Mouse (Mus musculus): ENCODE measurements around the gene Syde2.
A peak's percentile ranks its signal among the peaks of the same experiment; 100 is the strongest.
"Not testable (repeated sequence)": the region's sequence is repeated elsewhere in the genome, so short reads cannot be mapped to it uniquely, and the experiment has no call there.

Syde2 gene

DNA sequence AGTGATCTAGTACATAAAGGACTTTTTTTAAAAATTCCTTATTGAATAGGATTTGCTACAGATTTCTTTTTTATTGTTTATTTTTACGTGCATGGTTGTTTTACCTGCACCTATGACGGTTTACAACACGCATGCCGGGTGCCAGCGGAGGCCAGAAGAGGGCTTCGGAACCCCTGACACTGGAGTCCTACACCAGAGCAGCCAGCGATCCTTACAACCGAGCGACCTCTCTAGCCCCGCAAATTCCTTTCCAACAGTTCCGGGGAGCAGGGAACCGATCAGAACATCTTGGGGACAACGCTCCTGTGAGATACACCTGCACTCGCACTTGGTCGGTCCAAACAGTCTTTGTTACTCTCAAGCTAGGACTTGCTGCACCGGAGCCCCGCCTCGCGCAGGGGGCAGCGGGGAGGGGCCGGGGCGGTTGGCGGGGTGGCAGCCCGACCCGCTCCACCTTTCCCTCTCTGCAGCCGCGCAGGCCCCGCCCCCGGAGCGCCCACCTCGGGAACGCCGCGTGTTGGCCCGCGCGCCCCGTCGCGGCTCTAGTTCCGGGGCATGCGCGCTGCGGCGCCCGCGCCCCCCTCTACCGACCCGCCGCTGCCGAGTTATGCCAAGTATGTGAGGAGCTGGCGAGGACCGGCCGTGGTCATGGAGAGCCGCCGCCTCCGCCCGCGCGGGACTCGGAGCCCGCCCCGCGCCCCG, at the start of gene Syde2:
Syde2 (plus strand) TSS at position 603 of the 702 bp plus-strand sequence.
- DNase-seq (ENCODE audit: low read depth, low spot score): peak; percentile 43

DNA sequence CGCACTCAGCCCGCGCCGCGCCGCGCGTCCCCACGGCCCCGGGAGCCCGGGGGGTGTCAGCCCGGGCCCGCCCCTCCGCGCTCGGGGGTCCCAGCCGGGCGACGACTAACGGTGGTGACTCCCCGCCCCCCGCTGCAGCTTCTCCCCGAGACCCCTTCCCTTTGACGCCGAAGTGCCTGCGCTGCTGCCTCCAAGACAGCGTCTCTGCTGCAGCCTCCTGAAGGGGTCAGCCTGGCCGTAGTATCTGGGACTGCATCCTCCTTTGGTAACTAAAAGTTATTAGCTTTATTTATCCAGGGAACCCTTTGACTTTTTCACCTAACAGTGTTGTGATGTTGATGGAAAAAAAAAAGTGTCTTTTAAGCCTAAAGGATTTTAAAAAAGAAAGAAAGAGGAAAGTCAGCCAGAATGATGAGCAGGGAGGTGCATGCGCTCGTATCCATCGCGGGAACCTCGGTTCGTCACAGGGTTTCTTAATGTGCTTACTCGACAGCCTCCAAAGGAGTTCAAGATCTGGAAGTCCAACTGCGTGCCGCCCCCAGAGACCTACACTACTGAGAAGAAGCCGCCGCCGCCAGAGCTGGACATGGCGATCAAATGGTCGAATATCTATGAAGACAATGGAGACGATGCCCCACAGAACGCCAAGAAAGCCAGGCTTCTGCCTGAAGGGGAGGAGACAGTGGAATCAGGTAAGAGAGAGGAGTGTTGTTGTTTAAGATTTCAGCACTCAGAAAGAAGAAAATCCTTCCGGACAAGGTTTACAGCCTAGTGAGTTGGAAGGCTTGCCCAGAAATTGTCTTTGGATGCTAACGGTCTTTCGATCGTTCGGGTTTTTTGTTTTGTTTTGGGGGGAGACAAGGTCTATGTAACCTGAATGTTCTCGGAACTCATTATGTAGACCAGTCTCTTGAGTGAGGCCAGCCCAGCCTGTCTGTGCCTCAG, 49.0 kb upstream of the Syde2 start:
- no peak for DNase-seq (ENCODE audit: low read depth, low spot score)

DNA sequence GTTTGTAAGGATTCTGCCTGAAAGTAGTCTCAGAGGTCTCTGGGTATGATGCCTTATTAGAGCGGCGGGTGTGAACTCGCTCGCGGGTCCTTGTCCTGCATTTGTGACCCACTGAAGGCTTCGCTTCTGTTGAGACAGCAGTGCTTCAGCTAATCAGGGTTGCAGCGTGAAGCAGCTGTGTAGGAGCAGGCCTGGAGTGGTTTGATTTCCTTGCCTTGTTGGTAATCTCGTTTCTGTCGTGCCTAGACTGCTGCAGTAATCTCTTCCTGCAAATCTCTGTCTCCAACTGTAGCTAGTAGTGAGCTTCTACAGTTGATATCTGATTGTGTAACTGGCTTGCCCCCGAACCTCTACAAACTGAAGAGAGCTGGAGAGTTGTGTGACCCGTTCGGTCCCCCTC, 48.3 kb upstream of the Syde2 start:
- DNase-seq (ENCODE audit: low read depth, low spot score): no peak

DNA sequence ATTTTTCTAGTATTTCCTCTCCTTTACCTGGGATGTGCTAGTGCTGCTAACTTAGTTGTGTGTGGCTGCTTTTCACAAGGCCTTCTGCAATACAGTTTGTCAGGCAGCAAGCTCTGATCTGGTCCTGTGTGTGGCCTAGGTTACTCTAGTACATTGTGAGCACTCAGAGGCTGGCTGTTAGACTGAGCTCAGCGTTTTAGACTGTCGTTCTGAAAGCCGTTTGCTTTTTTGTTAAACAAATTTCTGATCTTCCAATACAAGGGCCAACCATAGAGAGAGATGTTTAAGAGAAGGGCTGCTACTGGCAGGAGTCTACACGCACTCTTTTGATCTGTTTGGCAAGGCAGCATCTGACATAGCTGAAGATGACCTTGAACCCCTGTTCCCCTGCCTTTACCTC, 47.7 kb upstream of the Syde2 start:
- DNase-seq (ENCODE audit: low read depth, low spot score): no peak

DNA sequence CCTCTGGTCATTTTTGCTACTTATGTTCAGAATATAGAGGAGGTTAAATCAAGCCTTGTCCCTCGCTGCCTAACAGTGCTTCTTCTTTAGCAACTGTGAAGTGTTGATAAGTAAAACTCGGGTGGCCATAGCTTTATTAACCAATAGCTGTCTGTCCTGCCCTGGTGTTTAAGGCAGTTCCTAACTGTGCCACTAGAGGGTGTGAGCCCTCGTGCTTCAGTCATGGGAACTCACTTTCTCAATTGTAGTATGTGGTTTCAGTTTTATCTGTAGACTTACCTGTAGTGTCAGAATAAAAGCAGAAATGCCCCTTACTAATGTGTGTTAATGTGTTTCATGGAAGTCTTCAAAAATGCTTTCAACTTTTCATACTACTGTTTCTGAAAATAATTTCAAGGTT, 45.7 kb upstream of the Syde2 start:
- peak; percentile 77 for DNase-seq (ENCODE audit: low read depth, low spot score)

DNA sequence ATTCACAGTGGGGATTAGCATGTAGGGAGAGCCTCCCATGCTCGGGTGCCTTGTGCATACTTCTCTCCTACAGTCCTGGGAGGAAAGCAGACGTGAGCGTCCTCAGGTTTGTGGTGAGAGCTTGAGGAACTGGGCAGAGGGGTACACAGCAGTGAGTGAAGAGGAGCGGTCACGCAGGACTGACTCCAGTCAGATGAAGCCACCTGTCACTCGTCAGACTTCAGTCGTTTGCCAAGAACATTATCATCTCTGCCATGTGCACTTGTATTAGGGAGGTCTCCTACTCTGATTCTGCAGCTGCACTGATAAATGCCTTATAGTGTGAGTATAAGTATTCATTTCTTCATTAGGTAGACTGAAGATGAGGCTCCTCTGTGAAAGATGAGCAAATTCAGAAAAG, 43.3 kb upstream of the Syde2 start:
- DNase-seq (ENCODE audit: low read depth, low spot score): no peak

DNA sequence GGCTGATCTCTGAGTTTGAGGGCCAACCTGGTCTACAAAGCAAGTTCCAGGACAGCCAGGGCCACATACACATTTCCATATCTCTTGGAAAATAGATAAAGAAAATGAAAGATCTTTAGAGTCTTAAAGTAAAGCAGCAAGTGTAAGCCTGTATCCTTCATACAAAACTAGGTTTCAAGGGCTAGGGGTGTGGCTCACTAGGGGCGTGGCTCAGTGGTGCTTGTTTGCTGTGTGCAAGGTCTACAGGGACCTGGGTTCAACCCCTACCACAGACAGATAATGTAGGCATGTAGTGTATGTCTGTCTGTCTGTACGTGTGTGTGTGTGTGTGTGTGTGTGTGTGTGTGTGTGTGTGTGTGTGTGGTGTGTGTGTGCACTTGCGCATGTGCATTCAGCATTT, 41.8 kb upstream of the Syde2 start:
- DNase-seq (ENCODE audit: low read depth, low spot score): no peak

DNA sequence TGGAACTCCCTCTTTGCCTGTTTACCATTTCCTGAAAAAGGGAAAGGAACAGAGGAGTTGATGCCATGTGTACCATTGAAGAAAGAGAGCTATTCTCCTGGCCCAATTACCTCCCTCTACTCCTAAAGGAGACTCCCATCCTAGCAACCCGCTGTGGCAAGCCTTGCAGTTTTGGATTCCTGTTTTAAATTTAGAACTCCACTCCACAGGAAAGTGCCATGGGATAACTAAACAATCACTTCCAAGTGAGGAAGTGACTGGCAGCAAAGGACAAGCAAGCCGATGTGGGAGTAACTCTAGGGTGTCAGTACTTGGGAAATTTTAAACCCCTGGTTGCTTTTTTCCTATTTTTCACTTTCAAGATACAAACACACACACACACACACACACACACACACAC, 41.0 kb upstream of the Syde2 start:
- peak; percentile 22 for DNase-seq (ENCODE audit: low read depth, low spot score)

DNA sequence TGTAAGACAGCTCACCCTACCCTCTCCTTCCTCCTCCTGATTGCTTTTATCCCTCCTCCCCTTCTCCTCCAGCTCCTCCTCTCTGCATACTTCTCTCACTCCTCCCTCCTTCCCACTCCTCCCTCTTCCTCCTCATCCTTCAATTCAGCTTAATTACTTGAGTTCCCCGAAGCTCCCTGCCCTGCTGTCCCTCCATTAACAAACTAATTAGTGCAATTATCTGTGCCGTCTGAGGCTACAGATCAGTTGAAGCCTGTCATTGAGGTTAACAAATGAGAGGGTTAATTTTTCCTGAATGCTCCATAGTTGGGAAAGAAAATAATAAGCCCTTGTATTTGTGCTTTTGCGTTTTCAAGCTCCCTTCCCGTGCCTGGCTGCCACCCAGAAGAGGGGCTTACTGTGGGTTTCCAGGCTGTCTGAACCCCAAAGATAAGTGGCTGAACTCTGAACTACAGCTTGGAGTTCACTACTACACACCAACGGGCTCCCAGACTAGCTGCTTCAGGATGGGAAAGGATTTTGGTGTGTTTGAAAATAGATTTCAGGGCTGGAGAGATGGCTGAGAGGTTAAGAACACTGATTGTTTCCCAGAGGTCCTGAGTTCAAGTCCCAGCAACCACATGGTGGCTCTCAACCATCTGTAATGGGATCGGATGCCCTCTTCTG, 40.0 kb upstream of the Syde2 start:
- no peak for DNase-seq (ENCODE audit: low read depth, low spot score)

DNA sequence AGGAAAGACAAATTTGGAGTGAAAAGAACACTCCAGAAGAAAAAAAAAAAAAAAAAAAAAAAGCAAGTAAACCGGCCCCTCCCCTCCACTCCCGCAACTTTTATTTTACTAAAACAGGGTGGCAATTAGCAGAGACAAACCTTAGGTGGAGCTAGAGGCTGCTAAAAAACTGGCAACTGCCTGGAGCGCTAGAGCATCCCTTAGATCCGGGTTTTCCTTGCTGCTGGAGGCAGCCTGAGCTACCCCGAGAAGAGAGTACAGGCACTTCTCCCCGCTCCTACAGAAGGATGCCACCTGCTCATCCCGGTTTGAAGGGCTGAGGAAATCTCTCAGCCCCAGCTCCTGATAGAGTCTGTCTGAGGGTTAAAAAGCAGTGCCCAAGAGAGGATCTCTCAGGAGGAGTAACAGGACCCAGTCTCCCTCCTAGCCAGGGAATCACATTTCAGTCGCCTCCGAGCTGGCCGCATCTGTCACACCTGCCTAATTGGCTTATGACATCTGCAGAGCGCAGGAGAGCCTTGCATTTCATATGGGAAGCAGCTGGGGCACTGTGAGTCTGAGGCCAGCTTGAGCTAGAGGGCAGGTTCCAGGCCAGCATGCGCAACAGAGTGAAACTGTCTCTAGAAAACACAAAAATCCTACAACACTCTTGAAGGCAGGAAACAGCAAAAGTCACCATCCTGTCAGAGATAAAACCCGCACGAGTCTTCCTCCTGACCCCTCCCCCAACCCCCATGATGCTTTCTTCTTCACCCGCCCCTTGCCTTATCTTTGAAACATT, 37.4 kb upstream of the Syde2 start:
- DNase-seq (ENCODE audit: low read depth, low spot score): peak; percentile 94

DNA sequence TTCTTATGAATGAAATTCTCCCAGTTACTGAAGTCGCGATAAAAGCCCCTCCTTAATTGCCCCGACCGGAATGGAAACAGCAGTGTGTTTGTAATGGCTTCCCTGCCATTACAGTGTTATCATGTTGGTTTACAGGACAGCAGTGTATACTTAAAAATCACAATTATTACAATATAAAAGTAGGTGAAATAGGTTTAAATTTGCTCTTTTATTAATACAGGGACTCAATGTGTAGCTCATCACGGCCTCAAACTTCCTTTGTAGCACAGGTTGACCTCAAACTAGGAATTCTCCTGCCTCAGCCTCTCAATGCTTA, 36.9 kb upstream of the Syde2 start:
- no peak for DNase-seq (ENCODE audit: low read depth, low spot score)

DNA sequence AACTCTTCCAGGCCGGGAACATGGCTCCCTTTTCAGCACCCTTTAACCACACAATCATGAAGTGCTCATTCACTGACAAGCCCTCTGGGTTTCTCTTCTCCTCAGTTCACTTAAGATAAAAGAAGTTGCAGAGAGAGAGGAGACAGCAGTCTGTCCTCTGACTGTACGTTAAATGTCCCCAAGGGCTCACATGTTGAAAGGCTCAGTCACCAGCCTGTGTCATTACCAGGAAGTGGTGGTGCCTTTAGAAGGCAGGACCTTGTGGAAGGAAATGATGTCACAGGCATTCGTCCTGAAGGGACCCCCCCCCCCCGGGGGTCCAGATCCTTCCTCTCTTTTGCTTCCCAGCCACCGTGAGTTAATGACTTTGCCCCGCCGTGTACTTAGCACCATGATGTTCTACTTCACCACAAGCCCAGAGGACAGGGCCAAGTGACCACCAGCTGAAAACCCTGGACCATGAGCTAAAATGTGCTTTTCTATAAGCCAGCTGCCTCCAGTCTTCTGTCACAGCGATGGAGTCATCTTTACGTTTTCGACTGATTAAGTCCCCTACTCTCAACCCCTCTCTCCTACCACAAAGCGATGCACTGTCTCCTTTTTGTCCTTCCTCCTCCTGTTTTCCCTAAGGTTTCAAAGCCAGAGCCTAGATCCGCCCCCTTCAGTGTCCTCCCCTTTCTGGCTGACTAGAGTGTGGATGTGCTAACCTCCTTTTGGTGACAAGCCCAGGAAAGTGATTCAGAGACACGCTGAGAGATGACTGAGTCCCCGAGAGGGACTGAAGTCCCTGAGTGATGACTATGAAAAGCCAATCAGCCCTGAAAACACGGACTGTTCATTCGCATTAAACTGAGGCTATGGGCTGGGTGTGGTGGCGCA, 36.1 kb upstream of the Syde2 start:
- peak; percentile 62 for DNase-seq (ENCODE audit: low read depth, low spot score)

DNA sequence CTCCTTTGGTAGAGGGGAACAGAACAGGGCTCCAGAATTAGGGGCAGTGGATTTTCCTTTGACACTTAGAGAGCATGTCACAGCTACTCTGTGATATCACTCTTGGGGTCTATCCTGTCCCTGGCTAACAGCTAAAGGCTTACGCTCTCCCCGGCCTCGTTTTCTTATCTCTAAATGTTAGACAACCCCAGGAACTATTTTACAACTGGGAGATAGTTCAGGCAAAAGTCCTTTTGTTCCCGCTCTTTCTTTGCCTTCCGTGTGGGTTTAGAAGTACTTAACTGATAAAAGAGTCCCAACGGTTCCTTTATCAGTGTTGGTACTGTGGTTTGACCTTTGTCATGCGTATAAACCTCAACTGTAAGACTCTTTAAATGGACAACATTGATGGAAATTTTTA, 34.7 kb upstream of the Syde2 start:
- DNase-seq (ENCODE audit: low read depth, low spot score): no peak

DNA sequence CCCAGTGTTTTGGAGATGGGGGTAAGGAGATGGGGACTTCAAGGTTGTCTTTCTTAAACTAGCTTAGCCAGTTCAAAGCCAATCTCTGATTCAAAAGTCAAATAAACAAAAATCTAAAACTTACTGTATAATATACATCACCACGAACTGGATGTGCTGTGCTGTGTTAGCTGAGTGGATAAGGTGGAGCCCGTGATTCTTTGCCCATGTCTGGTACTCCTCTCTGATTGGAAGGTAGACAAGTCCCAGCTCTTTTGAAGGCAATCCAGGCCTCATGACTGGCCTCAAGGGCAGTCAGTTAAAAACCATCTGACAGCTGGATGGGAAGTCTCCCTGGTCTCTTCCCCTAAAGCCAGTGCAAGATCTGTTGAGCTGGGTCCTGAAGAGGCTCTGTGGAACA, 34.3 kb upstream of the Syde2 start:
- DNase-seq (ENCODE audit: low read depth, low spot score): no peak

DNA sequence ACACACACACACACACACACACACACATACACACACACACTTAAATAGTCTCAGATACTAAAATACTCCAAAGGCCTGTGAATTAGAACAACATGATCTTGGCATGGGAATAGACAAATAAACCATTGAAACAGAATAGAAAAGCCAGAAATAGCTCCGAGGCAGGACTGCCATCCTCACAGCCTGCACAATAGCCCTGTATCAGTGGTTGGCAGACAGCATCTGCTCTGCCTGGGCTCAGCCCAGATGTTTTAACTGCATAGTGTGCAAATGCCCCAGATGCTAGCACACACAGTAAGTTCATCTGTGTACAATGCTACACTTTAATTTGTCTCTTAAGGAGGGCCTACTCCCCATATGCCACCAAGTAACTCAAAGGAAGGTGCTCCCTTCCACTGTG, 27.8 kb upstream of the Syde2 start:
- peak; percentile 75 for DNase-seq (ENCODE audit: low read depth, low spot score)

DNA sequence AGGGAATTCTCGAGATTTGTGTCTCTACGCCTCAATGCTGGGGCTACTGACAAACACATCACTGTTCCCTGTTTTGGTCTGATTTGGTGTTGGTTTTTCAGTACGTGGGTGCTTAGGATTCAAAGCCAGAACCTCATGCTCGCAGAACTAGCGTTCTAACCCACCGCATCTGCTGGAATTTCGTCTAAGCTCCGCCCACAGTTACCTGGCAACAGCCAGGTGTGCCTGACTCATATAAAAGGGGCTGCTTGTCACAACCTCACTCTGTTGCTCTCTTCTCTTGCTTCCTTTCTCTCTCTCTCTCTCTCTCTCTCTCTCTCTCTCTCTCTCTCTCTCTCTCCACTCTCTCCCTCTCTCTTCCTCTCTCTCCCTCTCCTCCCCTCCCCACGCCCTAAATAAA, 25.3 kb upstream of the Syde2 start:
- DNase-seq (ENCODE audit: low read depth, low spot score): no peak

DNA sequence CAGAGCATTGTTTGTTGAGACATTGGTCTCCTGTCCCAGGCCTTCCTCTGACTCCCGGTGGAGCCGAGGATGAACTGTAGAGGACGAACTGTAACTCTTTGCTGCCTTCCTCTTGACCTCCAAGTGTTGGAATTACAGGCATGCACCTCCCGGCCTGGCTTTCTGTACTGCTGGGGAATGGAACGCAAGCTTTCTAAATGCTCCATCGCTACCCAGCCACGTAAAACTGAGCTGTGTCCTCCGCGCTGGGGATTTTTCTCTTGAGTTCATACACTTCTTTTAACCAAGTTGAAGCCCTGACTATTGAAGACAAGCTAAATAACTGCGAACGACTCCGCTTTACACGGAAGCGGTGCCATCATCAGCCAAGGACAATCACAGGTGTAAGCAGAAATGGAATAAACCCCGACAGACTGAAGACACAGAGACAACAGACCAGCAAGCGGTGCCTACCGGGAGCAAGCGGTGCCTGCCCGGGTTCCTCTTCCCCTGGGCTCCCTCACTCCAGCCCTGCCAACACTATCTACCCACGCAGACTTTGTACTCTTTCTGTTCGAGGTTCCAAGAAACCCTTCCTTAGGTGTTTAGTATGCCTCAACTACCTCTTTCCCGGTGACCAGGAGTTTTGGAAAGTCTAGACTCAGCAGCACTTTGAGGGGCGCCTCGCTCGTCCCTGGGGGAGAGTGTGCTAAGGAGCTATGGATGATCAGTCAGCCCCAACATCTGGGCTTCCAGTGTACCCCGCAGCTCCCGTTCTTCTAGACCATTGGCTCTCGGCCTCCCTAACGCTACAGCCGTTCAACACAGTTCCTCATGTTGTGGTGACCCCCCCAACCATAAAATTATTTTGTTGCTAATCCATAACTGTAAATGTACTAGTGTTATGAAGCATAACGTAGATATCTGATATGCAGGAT, 24.3 kb upstream of the Syde2 start:
- DNase-seq (ENCODE audit: low read depth, low spot score): no peak

DNA sequence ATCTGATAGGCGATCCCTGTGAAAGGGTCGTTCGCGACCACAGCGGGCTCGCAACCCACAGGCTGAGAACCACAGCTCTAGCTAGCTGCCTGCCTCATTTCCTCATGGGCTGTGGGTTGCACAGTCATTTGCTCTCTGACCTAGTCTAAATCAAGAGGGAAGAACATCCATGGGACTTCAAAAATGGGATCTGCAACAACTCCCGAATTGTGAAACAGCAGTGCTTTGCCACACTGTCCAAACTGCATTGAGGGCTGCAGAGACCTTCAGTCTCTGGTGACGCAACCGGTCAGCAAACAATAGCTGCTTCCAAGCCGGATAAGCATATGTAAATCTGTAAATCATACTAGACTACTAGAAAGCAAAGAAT, 23.7 kb upstream of the Syde2 start:
- DNase-seq (ENCODE audit: low read depth, low spot score): no peak

DNA sequence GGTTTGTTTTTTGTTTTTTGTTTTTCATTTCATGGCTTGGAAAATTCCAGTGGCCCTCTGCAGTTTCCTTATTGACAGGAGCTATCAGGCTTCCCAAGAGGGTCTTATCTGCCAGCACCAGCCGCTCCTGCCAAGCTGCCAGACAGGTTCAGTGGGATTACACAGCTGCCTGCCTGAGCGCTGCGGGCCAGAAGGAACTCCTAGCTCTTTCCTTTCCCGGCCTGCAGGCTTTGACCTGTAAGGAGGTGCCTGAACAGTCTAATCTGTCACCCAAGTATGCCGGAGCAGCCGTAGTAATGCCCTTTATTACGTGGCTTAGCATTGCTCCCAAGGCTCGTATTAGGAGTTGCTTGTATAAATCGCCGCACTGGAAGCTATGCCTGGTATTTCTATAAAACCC, 23.2 kb upstream of the Syde2 start:
- no peak for DNase-seq (ENCODE audit: low read depth, low spot score)

DNA sequence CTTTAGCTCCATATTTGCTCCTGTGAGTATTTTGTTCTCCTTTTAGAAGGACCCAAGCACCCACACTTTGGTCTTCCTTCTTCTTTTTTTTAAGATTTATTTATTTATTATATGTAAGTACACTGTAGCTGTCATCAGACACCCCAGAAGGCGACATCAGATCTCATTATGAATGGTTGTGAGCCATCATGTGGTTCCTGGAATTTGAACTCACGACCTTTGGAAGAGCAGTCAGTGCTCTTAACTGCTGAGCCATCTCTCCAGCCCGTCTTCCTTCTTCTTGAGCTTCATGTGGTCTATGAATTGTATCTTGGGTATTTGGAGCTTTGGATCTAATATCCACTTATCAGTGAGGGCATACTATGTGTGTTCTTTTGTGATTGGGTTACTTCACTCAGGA, 22.1 kb upstream of the Syde2 start:
- not testable (repeated sequence) for DNase-seq (ENCODE audit: low read depth, low spot score)
